Mouse (Mus musculus): ENCODE results near the gene Igsf9b.
A peak's percentile ranks its signal among the peaks of the same experiment; 100 is the strongest.

Gene Igsf9b

GRCm38 (mm10) chr9:27289543-27290308 is 9.3 kb upstream of the Igsf9b start:
- DNase-seq (ENCODE audit: low read depth, low spot score), result no peak

DNA sequence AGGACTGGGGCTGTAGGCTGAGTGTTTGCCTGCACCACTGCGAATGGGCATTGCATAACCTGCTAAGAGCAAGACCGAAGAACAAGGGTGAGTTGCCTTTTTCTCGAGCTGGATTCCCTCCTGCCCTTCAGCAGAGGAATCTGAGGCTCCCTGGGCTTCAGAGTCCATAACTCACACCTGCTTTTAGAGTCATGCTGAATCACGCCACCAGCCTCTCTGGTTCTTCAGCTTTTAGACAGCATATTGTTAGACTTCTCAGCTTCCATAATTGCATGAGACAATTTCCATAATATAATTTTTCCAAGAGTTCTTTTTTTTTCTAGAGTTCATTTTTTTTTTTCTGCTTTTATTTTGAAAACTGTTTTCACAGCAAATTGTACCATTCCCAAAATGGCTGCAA is 4.6 kb upstream of the Igsf9b start:
- DNase-seq (ENCODE audit: low read depth, low spot score), result no peak

DNA sequence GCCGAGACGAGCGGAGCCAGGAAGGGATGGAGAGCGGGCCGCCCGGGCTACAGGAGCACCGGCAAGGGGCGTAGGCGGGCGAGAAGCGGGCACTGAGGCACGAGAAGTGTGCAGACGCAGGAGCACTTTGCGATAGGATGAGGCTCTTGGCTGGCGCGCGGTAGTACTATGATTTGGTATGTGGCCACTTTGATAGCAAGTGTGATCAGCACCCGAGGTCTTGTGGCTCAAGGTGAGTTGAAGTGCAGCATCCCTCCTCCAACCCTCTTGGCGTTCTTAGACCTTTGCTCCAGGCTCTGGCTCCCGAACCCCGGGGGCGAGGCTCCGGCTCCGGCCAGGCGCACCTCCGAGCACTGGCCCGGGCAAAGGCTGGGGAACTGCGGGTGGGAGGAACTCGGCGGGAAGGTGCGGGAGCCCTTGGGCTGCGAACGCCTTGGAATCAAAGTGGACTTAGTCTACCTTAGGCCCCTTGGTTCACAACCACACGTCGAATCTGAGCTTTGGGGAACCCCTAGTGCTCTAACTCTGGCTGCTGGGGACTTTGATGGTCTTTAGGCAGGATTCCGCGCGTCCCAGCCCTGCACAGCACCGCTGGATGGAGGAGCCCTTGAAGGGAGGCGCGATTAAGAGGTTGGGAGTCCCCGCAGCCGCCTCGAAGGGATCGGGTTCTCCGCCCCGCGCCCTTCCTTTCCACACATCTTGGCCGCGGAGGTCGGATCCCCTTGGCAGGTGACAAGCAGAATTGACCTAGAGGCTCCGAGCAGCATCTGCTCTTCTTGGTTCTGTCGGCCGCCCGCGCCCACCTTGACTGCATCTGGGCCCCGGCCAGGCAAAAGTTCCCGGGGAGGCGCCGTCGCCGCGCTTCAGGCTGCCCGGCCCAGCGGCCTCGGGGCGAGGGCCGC is 533 bp downstream of the Igsf9b start:
- no peak for DNase-seq (ENCODE audit: low read depth, low spot score)

- DNase-seq (ENCODE audit: low read depth, low spot score), result no peak
Measured at GRCm38 (mm10) chr9:27300188-27300691, 1.2 kb downstream of the Igsf9b start.

DNA sequence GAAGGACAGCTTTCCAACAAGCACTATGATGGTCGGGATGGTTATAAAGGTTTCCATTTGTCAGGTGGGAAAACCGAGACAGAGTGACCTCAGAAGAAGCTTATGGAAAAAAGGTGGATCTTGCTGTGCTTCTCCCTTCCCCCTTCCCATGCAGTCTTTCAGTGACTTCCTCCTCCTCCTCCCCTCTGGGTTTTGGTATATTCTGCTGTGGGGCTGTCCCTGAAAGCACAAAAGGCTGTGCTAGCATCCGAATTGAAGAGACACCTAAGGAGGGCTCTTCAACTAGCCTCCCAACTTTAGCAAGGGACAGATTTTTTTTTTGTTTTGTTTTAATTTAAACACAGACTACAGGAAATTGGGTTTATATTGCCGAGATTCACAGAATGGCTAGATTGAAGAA is 1.7 kb downstream of the Igsf9b start:
- DNase-seq (ENCODE audit: low read depth, low spot score), result no peak

- DNase-seq (ENCODE audit: low read depth, low spot score), result no peak
Measured at GRCm38 (mm10) chr9:27301486-27301885, 2.5 kb downstream of the Igsf9b start.

DNA sequence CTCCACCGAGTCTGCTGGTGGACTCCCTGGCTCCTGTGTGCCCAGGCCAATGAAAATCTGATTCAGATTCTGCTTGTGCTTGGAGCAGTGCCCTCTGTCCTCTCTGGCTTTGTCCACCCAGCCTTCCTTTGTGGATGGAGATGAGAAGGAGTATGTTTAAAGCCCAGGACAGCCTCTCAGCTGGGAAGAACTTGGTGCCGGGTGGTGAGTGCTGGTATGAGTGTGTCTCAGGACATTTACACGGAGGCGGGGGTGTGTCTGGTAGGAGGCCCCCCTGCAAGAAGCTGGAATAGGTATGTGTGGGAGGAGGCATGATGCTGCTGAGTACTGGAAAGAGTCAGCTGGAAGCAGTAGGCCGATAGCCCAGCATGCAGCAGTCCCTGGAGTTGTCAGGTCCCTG is 3.3 kb downstream of the Igsf9b start:
- DNase-seq (ENCODE audit: low read depth, low spot score), result no peak

DNA sequence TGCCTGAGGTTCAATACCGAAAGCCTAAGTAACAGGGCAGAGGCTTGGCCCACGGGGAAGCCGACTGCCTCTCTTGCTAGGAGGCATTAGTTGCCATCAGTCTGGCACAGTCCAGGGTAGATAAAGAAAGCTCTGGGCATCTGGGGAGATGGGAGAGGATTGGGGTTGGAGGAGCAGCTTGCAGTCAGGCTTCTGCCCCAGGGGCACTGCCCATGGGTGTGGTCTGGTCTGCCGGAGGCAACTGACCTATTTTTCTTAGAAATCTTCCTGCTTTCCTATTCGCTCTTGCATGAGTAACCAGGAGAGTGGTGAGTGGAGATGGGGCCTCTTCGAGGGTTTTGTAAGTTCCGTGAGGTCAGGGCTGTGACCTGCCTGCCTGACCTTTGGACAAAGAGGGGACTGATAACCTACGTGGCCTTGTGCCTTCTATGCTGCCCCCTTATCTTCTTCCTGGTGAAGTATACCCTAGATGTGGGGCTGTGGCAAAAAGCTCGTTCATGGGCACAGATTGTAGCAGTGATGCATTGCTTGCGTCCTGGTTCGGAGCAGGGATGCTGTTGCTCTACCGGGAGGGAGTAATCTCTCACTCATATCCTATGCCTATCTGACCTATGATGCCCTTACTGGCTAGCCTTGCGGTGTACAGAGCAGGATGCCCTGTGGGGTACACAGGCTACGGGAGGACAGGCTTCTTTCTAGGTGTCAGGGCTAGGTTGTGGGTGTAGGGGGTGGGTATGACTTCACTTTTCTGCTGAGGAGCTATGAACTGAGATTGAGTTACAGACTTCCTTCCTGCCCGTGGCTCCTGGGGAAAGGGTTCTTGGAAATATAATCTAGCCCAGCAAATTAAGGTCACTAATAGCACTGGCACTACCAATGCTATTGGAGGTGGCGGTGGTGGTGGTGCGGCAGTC is 4.8 kb downstream of the Igsf9b start:
- DNase-seq (ENCODE audit: low read depth, low spot score), result no peak

DNA sequence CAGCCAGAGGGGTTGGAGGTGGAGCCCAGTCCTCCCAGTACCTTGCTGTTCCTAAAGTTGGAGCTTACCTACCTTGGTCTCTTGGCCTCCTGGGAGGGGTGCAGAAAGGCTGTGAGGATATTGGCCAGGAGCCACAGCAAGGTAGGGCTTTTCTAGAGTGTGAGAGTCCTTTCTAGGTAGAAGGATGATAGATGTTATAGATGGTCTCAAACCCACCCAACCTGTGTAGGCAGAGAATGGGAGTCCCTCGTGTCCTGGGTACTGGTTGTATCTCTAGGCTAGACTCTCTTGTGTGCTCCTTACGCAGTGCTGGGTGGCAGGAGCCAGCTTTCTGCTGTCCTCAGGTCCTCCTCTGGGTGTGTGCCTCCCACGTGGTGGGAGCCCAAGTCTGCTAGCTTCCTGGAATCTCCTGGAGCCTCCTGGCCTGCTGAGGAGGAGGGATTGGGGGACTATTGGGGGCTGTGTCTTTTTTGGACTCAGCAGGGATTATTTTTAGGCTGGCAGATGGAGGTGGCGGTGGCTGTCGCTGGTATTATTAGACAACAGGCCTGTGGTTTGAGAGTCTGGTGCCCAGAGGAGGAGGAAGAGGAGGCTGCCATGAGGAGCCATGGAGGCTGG is 5.6 kb downstream of the Igsf9b start:
- DNase-seq (ENCODE audit: low read depth, low spot score), result no peak

DNA sequence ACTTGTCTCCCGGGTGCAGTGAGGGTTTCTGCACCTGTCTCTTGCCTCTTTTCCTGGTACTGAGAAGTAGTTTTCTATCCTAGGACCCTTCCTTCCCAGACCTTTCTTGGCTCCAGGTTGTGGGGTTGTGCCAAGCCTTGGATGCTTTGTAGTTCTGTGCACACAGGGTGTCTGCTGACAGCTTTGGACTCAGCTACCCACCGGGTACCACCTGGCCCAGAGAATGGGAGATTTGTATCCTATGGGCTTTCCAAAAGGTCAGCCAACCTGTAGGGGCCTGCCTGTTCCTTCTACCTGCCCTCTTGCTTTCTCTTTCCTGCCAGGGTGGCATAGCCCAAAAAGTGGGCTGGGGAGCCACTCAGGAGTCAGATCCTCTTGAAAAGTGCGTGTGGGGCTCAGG is 6.5 kb downstream of the Igsf9b start:
- DNase-seq (ENCODE audit: low read depth, low spot score), result no peak

DNA sequence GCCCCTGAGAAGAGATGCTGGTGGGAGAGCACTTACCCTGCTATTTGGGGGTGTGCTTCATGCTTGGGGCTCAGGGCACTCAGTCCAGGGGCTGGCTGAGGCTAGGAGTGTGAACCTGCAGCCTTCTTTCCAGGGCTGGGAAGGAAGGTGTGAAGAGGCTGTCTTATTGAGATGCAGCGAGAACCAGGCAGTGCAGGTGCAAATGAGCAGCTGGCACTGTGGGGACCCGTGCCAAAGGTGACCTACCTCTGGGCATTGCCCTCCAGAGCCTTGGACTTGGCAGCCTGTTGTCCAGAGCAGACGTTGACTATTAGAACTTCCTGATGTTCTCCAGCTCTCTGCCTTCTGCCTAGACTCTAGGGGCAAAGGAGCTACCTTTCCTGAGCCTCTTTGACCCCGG is 7.6 kb downstream of the Igsf9b start:
- no peak for DNase-seq (ENCODE audit: low read depth, low spot score)

- DNase-seq (ENCODE audit: low read depth, low spot score), result no peak
Measured at GRCm38 (mm10) chr9:27307265-27307664, 8.3 kb downstream of the Igsf9b start.

DNA sequence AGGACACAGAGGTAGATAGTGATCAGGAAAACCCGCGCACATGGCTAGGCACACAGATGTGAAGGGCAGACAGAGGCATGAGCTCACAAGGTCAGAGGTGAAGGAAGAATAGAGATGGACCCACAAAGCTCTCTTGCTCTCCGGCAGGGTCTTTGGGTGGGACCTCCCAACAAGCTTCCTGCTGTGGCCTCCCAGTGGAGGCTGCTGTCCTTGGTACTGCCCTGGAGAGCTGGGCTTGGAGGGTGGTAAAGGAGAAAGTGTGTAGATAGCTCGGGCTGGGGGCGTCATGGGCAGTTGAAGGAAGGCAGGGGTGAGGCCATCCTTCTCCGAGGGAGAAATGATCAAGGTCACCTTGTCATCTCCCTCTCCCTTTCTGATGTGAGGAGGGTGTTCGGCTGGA is 9.0 kb downstream of the Igsf9b start:
- no peak for DNase-seq (ENCODE audit: low read depth, low spot score)

GRCm38 (mm10) chr9:27308561-27308960 is 9.6 kb downstream of the Igsf9b start:
- no peak for DNase-seq (ENCODE audit: low read depth, low spot score)

DNA sequence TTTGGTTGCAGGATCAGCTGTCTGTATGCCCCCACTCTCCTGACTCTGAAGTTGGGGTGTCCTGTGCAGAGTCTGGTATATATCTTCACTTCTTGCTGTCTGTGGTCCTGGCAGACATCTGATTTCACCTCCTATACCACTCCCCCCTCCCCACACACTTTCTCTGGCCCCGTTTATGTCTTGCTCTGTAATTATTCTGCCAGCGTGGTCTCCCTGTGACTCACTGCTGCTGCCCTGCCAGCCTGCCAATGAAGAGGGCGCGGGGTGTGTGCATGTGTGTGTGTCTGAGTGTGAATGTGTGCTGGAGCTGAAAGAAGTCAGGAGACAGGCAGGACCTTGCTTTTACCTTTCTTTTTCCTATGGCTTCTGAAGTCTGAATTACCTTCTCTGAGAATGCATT is 11.0 kb downstream of the Igsf9b start:
- DNase-seq (ENCODE audit: low read depth, low spot score), result no peak

DNA sequence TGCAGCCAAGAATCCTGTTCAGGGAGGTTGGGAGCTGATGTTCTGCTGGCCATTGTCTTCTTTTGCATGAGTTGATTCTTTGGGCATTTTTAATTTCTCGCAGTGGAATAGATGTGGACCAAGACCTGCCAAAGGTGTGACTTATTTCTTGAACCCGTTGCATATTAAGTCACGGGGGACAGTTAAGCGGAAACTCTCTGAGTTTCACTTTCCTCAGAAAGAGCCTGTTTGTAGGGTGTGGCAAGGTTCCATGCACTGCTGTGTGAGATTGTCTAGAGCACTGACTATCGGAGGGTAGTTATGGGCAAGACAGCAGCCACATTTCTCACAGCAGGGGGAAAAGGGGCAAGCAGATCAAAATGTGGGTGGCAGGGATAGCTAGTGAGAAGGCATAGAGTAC is 14.4 kb downstream of the Igsf9b start:
- DNase-seq (ENCODE audit: low read depth, low spot score), result no peak

GRCm38 (mm10) chr9:27321267-27321666 is 22.3 kb downstream of the Igsf9b start:
- DNase-seq (ENCODE audit: low read depth, low spot score), result no peak

GRCm38 (mm10) chr9:27322277-27322676 is 23.3 kb downstream of the Igsf9b start:
- no peak for DNase-seq (ENCODE audit: low read depth, low spot score)

GRCm38 (mm10) chr9:27323412-27323811 is 24.4 kb downstream of the Igsf9b start:
- DNase-seq (ENCODE audit: low read depth, low spot score), result no peak

DNA sequence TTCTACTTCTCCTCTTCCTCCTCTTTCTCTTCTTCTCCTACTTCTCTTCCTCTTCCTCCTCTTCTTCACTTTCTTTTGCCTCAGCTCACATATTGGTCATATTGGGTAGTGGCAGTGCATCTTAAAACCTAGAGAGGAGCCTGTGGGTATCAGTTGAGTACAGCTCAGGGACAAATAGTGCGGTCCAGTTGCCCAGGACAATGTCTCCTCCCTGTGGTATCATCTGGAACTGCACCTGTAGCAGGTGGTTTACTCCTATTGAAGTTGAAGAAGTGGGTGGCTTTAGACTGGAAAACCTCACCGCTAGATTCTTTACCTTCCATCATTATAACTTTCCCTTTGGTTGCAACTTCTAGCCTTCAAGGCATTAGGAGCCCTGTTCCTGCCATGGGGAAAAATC is 26.9 kb downstream of the Igsf9b start:
- peak; percentile 43 for DNase-seq (ENCODE audit: low read depth, low spot score)

DNA sequence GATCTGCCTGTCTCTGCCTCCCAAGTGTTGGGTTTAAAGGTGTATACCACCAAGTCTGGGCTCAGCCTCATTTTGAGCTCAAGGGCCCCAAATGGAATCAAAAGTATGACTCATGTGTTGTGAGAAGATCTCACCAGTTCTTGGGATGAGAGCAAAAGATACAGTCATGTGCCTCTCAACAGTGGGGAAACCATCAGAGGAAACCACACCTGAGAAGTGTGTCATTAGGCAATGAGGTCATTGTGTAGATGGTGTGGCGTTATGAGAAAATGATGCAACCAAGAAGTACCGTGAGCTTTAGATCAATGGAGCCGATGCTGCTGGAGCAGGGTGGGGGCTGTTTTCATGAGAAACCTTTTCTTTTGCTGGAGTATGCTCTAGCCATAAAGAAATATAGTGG is 28.6 kb downstream of the Igsf9b start:
- no peak for DNase-seq (ENCODE audit: low read depth, low spot score)

All from retina, postnatal 7 days (tissue).